Mouse (Mus musculus): Measurements from ENCODE around the gene Atg9a.

GRCm38 (mm10) chr1:75213096-75213495 lies 21.1 kb upstream of the Atg9a start:
- TF ChIP-seq POLR2A (IDR thresholded peaks at IDR 0.05; ENCODE audit: borderline replicate concordance, extremely low read depth, insufficient read depth, insufficient read length, poor library complexity, severe bottlenecking) (no peak), CTCF (IDR thresholded peaks at IDR 0.05; ENCODE audit: borderline replicate concordance, extremely low read depth, insufficient read depth, insufficient read length) (no peak)

Measured in brain, embryonic 14.5 days (tissue).